Mouse (Mus musculus) adrenal gland, adult 2 months (tissue): Measurements from ENCODE around the gene Amelx. TPM values are rescaled to one million over a fixed set of nuclear protein-coding genes. Genes with fewer than 3 reads are reported as not detected.

Experiments
- DNase-seq: peaks from one replicate; pipeline ENCODE4 v3.0.0; 2021
- long read RNA-seq: library from polyadenylated mRNA; stranded (forward); transcript quantifications from one replicate; pipeline ENCODE4 v2.0.0, GENCODE M21; 2021
- polyA plus RNA-seq: library from polyadenylated mRNA; depleted of rRNA; stranded (reverse); fragments of >200 nt; gene quantifications from 2 replicates; pipeline ENCODE4 v1.2.3, GENCODE M21; 2012; rRNA removed
- total RNA-seq, 2 experiments: library from RNA; stranded (reverse); gene quantifications; 2 replicates each; pipeline ENCODE4 v1.2.3; 2021

Amelx gene
- total RNA-seq (not detected), polyA plus RNA-seq (not detected in 2 replicates)
- long read RNA-seq = 0 reads

GRCm38 (mm10) chrX:169187100-169187499, at the start of gene Amelx:
Gene Amelx, minus strand, starts transcription at chrX:169187200.
- DNase-seq = no peak

- no peak for DNase-seq
Observed at GRCm38 (mm10) chrX:169222357-169223062, 35.5 kb upstream of the Amelx start.

GRCm38 (mm10) chrX:169220064-169220463, 33.1 kb upstream of the Amelx start:
- no peak for DNase-seq

- DNase-seq = no peak
Observed at GRCm38 (mm10) chrX:169210019-169210418, 23.0 kb upstream of the Amelx start.

- no peak for DNase-seq
Observed at GRCm38 (mm10) chrX:169178634-169179033, 8.4 kb downstream of the Amelx start.

- DNase-seq = no peak
Observed at GRCm38 (mm10) chrX:169173796-169174195, 13.2 kb downstream of the Amelx start.

GRCm38 (mm10) chrX:169170981-169171380, 16.0 kb downstream of the Amelx start:
- DNase-seq = peak; percentile 2

GRCm38 (mm10) chrX:169158385-169158784, 28.6 kb downstream of the Amelx start:
- DNase-seq = no peak

- DNase-seq = no peak
Observed at GRCm38 (mm10) chrX:169153805-169154204, 33.2 kb downstream of the Amelx start.

- DNase-seq = no peak
Observed at GRCm38 (mm10) chrX:169140467-169140866, 46.5 kb downstream of the Amelx start.

- DNase-seq = no peak
Observed at GRCm38 (mm10) chrX:169139758-169140157, 47.2 kb downstream of the Amelx start.

Other genes starting within 250 kb of the Amelx start
- 10 to 100 TPM; 24.6 to 27.1 TPM for gene Hccs, start 133.2 kb upstream of the Amelx start, total RNA-seq
- 7.0 and 9.0 TPM in 2 replicates for gene Hccs, start 133.2 kb upstream of the Amelx start, polyA plus RNA-seq